Mouse (Mus musculus) spleen, postnatal 4 days (tissue): ENCODE data around the gene Chd1l.

ENCODE experiments used
- DNase-seq, 2 experiments: peaks; one replicate each; pipeline ENCODE4 v3.0.0; 2022; ENCODE audit warnings: low spot score in 2 of 2

Gene Chd1l

GRCm38 (mm10) chr3:97617899-97618298 lies 7.9 kb upstream of the Chd1l start:
- no peak for DNase-seq

- no peak for DNase-seq
Observed at GRCm38 (mm10) chr3:97617091-97617825, 7.3 kb upstream of the Chd1l start.

GRCm38 (mm10) chr3:97615933-97616332 lies 5.9 kb upstream of the Chd1l start:
- no peak for DNase-seq

- DNase-seq: no peak
Observed at GRCm38 (mm10) chr3:97615154-97615553, 5.2 kb upstream of the Chd1l start.

GRCm38 (mm10) chr3:97611021-97611420 lies 1.0 kb upstream of the Chd1l start:
- DNase-seq: no peak

- DNase-seq: peak; percentile 72 to 85
Observed at GRCm38 (mm10) chr3:97609201-97609844, 680 bp downstream of the Chd1l start.

- no peak for DNase-seq
Observed at GRCm38 (mm10) chr3:97600050-97600832, 9.8 kb downstream of the Chd1l start.

GRCm38 (mm10) chr3:97596796-97597195 lies 13.2 kb downstream of the Chd1l start:
- no peak for DNase-seq

GRCm38 (mm10) chr3:97595066-97595465 lies 14.9 kb downstream of the Chd1l start:
- DNase-seq: no peak

- DNase-seq: no peak
Observed at GRCm38 (mm10) chr3:97594140-97594539, 15.9 kb downstream of the Chd1l start.

- no peak for DNase-seq
Observed at GRCm38 (mm10) chr3:97593089-97593488, 16.9 kb downstream of the Chd1l start.

- DNase-seq: no peak
Observed at GRCm38 (mm10) chr3:97590699-97591098, 19.3 kb downstream of the Chd1l start.

GRCm38 (mm10) chr3:97587656-97588055 lies 22.3 kb downstream of the Chd1l start:
- DNase-seq: no peak

- peak; percentile 60 to 83 for DNase-seq
Observed at GRCm38 (mm10) chr3:97585383-97586160, 24.4 kb downstream of the Chd1l start.

GRCm38 (mm10) chr3:97573807-97574206 lies 36.2 kb downstream of the Chd1l start:
- no peak for DNase-seq

- no peak for DNase-seq
Observed at GRCm38 (mm10) chr3:97564588-97564987, 45.4 kb downstream of the Chd1l start.

- DNase-seq: no peak
Observed at GRCm38 (mm10) chr3:97558554-97558953, 51.4 kb downstream of the Chd1l start.

GRCm38 (mm10) chr3:97546205-97546604 lies 63.8 kb downstream of the Chd1l start:
- no peak for DNase-seq

- DNase-seq: no peak
Observed at GRCm38 (mm10) chr3:97540171-97540570, 69.8 kb downstream of the Chd1l start.

- DNase-seq: no peak
Observed at GRCm38 (mm10) chr3:97538634-97539033, 71.4 kb downstream of the Chd1l start.

- DNase-seq: no peak
Observed at GRCm38 (mm10) chr3:97537006-97537405, 73.0 kb downstream of the Chd1l start.

- DNase-seq: no peak
Observed at GRCm38 (mm10) chr3:97535660-97536059, 74.3 kb downstream of the Chd1l start.
